In genomic region chr4:140981605-140982004, GRCm38 (mm10) we compare ENCODE assay signal across 16 mouse cellular contexts. TPM values are rescaled to one million over a fixed set of nuclear protein-coding genes. Genes with fewer than 3 reads are reported as not detected.
DNase-seq lines count a peak whose midpoint lies in the region; ATAC-seq and TF ChIP-seq lines count a peak whose summit lies in the region.
"Had no signal": no experiment of that assay in that cellular context is flagged by ENCODE, and none has a peak within 500 bp of the region (broad histone marks: within the 10 kb centered on the region; RNA-seq: fewer than 3 reads in every experiment).

No protein-coding gene starts in this region.

- H3K79me2 ChIP-seq in liver, adult 2 months (ENCODE audit: control insufficient read depth, insufficient read depth, low read length) = no peaks in the 10 kb centered on the region
- no peaks in the 10 kb centered on the region for H3K79me2 ChIP-seq in MEL (ENCODE audit: control insufficient read depth, insufficient read depth, low read length, poor library complexity)

- H3K27me3 ChIP-seq in liver, adult 2 months (ENCODE audit: control insufficient read depth, insufficient read depth, low read length) = no peaks in the 10 kb centered on the region
- H3K27me3 ChIP-seq in liver, embryonic 11.5 days (replicated peaks; ENCODE audit: control insufficient read depth, insufficient read depth, low read length) = no peaks in the 10 kb centered on the region
- H3K27me3 ChIP-seq in MEL (ENCODE audit: control insufficient read depth in 1 of 2, insufficient read depth in 2 of 2, low read length in 2 of 2) = no peaks in the 10 kb centered on the region
- H3K27me3 ChIP-seq: midbrain, embryonic 15.5 days had no signal

- peak; percentile 24 for DNase-seq in cerebellum, adult 9-11 months
- DNase-seq in cerebellum, adult 8-10 months = no peak
- peak; percentile 17 for DNase-seq in liver, adult 2 months (ENCODE audit: extremely low read depth, low read depth, low spot score)
- DNase-seq in liver, embryonic 11.5 days (ENCODE audit: low spot score) = no peak
- DNase-seq in MEL (ENCODE audit: low read depth, low spot score) = peak; percentile 70
- DNase-seq in naive thymus-derived CD4-positive, alpha-beta T cell, adult 2 months (ENCODE audit: low read depth) = peak; percentile 43
- DNase-seq in frontal cortex, adult 2 months (ENCODE audit: extremely low spot score in 1 of 2, low spot score in 1 of 2) = no peak
- no peak for DNase-seq in adrenal gland, postnatal 4 days (ENCODE audit: low spot score in 2 of 2)
- DNase-seq: cerebellum, postnatal 14 days; left cerebral cortex, postnatal 4 days; lung, postnatal 14 days; right cerebral cortex, postnatal 4 days had no signal

- peaks cover 9% of the 10 kb centered on the region; the same call in 1 of the 2 replicates for H3K36me3 ChIP-seq in liver, adult 2 months (ENCODE audit: control insufficient read depth, insufficient read depth, low read length)
- H3K36me3 ChIP-seq in liver, embryonic 11.5 days (ENCODE audit: control insufficient read depth, insufficient read depth, low read length) = peaks cover 15% of the 10 kb centered on the region
- H3K36me3 ChIP-seq in MEL (ENCODE audit: control insufficient read depth in 1 of 2, insufficient read depth in 2 of 2, low read length in 2 of 2) = peaks cover 2 to 13% of the 10 kb centered on the region in 2 experiments; a peak in 3 of 4 replicates

- ATAC-seq in liver, embryonic 11.5 days (replicated peaks; ENCODE audit: low FRiP score) = no peak
- ATAC-seq: midbrain, embryonic 15.5 days had no signal

- no peak overlapping the region for H3K9ac ChIP-seq in liver, adult 2 months (ENCODE audit: low read depth, low read length)
- no peak overlapping the region for H3K9ac ChIP-seq in liver, embryonic 11.5 days (ENCODE audit: low read depth, low read length)
- no peak overlapping the region for H3K9ac ChIP-seq in MEL (ENCODE audit: control insufficient read depth, low read depth, low read length, poor library complexity, severe bottlenecking)
- H3K9ac ChIP-seq: hindbrain, embryonic 14.5 days; midbrain, embryonic 15.5 days had no signal

- no peak overlapping the region for H3K4me3 ChIP-seq in liver, adult 2 months (ENCODE audit: insufficient read depth, low read depth, low read length)
- H3K4me3 ChIP-seq in liver, embryonic 11.5 days (ENCODE audit: low read depth, low read length) = no peak overlapping the region
- H3K4me3 ChIP-seq in MEL (ENCODE audit: control insufficient read depth in 1 of 2, insufficient read depth in 1 of 2, low read depth in 2 of 2, low read length in 2 of 2) = no peak overlapping the region
- H3K4me3 ChIP-seq: midbrain, embryonic 15.5 days had no signal

- TF ChIP-seq EP300 in MEL (IDR thresholded peaks at IDR 0.05; ENCODE audit: low read depth in 1 of 2, low read length in 2 of 2) = no peak

- WGBS in liver, adult 2 months = 89% methylated on average over 2 of the region's 2 CpGs
- 81% methylated on average over 2 of the region's 2 CpGs for WGBS in liver, embryonic 11.5 days

- H3K27ac ChIP-seq in liver, adult 2 months (replicated peaks; ENCODE audit: insufficient read depth, low read depth, low read length) = no peak overlapping the region
- no peak overlapping the region for H3K27ac ChIP-seq in liver, embryonic 11.5 days (ENCODE audit: low read depth, low read length)
- no peak overlapping the region for H3K27ac ChIP-seq in MEL (ENCODE audit: control insufficient read depth, low read depth, low read length)
- H3K27ac ChIP-seq: hindbrain, embryonic 14.5 days; midbrain, embryonic 15.5 days had no signal

- no peaks in the 10 kb centered on the region for H3K9me3 ChIP-seq in liver, embryonic 11.5 days (ENCODE audit: control insufficient read depth, low read length)
- H3K9me3 ChIP-seq in MEL (replicated peaks; ENCODE audit: insufficient read depth, low read length) = no peaks in the 10 kb centered on the region
- H3K9me3 ChIP-seq: midbrain, embryonic 15.5 days had no signal

- no peak overlapping the region for H3K4me2 ChIP-seq in liver, embryonic 11.5 days
- H3K4me2 ChIP-seq: heart, embryonic 11.5 days; hindbrain, embryonic 14.5 days; midbrain, embryonic 15.5 days had no signal

- no peaks in the 10 kb centered on the region for H3K4me1 ChIP-seq in liver, adult 2 months (ENCODE audit: control insufficient read depth, insufficient read depth, low read length)
- peaks cover 21% of the 10 kb centered on the region for H3K4me1 ChIP-seq in liver, embryonic 11.5 days (replicated peaks; ENCODE audit: control insufficient read depth, insufficient read depth, low read length)
- H3K4me1 ChIP-seq in MEL (ENCODE audit: control insufficient read depth in 1 of 2, insufficient read depth in 2 of 2, low read length in 2 of 2) = peaks cover 4 to 19% of the 10 kb centered on the region in 2 experiments

- peak; percentile 59 for TF ChIP-seq RAD21 in MEL (IDR thresholded peaks at IDR 0.05; ENCODE audit: low read depth, low read length)

- TF ChIP-seq CTCF in liver, adult 2 months (IDR thresholded peaks at IDR 0.05; ENCODE audit: low read depth, low read length) = peak; percentile 76
- TF ChIP-seq CTCF in MEL (IDR thresholded peaks at IDR 0.05 in 2 of 3, conservative IDR thresholded peaks at IDR 0.05 in 1 of 3; ENCODE audit: control insufficient read depth in 1 of 3, insufficient read depth in 1 of 3, low read depth in 2 of 3, low read length in 3 of 3, poor library complexity in 1 of 3, severe bottlenecking in 1 of 3) = peak; percentile 52 to 74 (median 68)

- no peak for TF ChIP-seq POLR2A in liver, adult 2 months (IDR thresholded peaks at IDR 0.05; ENCODE audit: extremely low read depth, insufficient read depth, low read length)
- TF ChIP-seq POLR2A in MEL (IDR thresholded peaks at IDR 0.05; ENCODE audit: control insufficient read depth in 1 of 2, insufficient read depth in 1 of 2, low read depth in 1 of 2, low read length in 2 of 2, poor library complexity in 1 of 2) = no peak

TF ChIP-seq in MEL, 35 proteins besides CTCF, POLR2A, EP300 and RAD21:
- TF ChIP-seq NRF1 (IDR thresholded peaks at IDR 0.05; ENCODE audit: insufficient read depth, low read depth, low read length, poor library complexity, severe bottlenecking) (no peak), SMC3 (IDR thresholded peaks at IDR 0.05; ENCODE audit: low read depth, low read length) (peak; percentile 47)

RNA-seq across cellular contexts. Expression of gene Atp13a2, which starts 5.1 kb away (rescaled TPM):
- total RNA-seq in liver, adult 2 months (2014; rRNA removed) = 12.9 and 13.3 TPM in 2 replicates
- polyA plus RNA-seq in liver, adult 2 months (2012; rRNA removed) = 32.5 and 34.0 TPM in 2 replicates
- 41.7 and 42.7 TPM in 2 replicates for polyA plus RNA-seq in liver, embryonic 11.5 days (2014; fragmentation: Nextera tagmentation; extraction: Ambion mirVana)
- 27.3 and 29.0 TPM in 2 replicates for total RNA-seq in MEL (2012; rRNA removed)
- 10 to 100 TPM in 1 of 2 experiments, not detected in 1; 65.4 TPM for polyA plus RNA-seq in MEL (2012; ENCODE audit: insufficient read depth in 1 of 2, insufficient read length in 2 of 2, low read depth in 1 of 2, low replicate concordance in 2 of 2, missing spikeins in 1 of 2)
- polyA plus RNA-seq in frontal cortex, adult 2 months (2012; rRNA removed) = 176 and 177 TPM in 2 replicates
- total RNA-seq in adrenal gland, postnatal 4 days (2021) = 10 to 100 TPM; 58.8 to 63.5 TPM

RNA-seq across cellular contexts. Expression of gene Sdhb, which starts 20.6 kb away (rescaled TPM):
- total RNA-seq in liver, adult 2 months (2014; rRNA removed) = 479 and 532 TPM in 2 replicates
- polyA plus RNA-seq in liver, adult 2 months (2012; rRNA removed) = 324 and 347 TPM in 2 replicates
- 339 and 355 TPM in 2 replicates for polyA plus RNA-seq in liver, embryonic 11.5 days (2014; fragmentation: Nextera tagmentation; extraction: Ambion mirVana)
- total RNA-seq in MEL (2012; rRNA removed) = 271 and 292 TPM in 2 replicates
- polyA plus RNA-seq in MEL (2012; ENCODE audit: insufficient read depth in 1 of 2, insufficient read length in 2 of 2, low read depth in 1 of 2, low replicate concordance in 2 of 2, missing spikeins in 1 of 2) = 100 to 1,000 TPM; 342 to 414 TPM
- 282 and 283 TPM in 2 replicates for polyA plus RNA-seq in frontal cortex, adult 2 months (2012; rRNA removed)
- 100 to 1,000 TPM; 271 to 305 TPM for total RNA-seq in adrenal gland, postnatal 4 days (2021)

RNA-seq across cellular contexts. Expression of gene Mfap2, which starts 28.6 kb away (rescaled TPM):
- 0.18 TPM in 1 of 2 replicates, not detected in the other for total RNA-seq in liver, adult 2 months (2014; rRNA removed)
- polyA plus RNA-seq in liver, adult 2 months (2012; rRNA removed) = 0.30 and 0.45 TPM in 2 replicates
- polyA plus RNA-seq in liver, embryonic 11.5 days (2014; fragmentation: Nextera tagmentation; extraction: Ambion mirVana) = 107 and 128 TPM in 2 replicates
- not detected in 2 replicates for total RNA-seq in MEL (2012; rRNA removed)
- polyA plus RNA-seq in MEL (2012; ENCODE audit: insufficient read depth in 1 of 2, insufficient read length in 2 of 2, low read depth in 1 of 2, low replicate concordance in 2 of 2, missing spikeins in 1 of 2) = not detected
- polyA plus RNA-seq in frontal cortex, adult 2 months (2012; rRNA removed) = 8.8 and 9.5 TPM in 2 replicates
- 100 to 1,000 TPM in 1 of 2 experiments, 10 to 100 TPM in 1; 98.0 to 106 TPM for total RNA-seq in adrenal gland, postnatal 4 days (2021)
- total RNA-seq: neutrophil, adult 5-6 weeks had no signal

Comparison
In these comparisons a context has a peak if more than half of its experiments do, and no peak if none do; other contexts are left out.
1. DNase-seq: peak in cerebellum, adult 9-11 months (single experiment), liver, adult 2 months (single experiment), MEL (single experiment) and naive thymus-derived CD4-positive, alpha-beta T cell, adult 2 months (single experiment); none in cerebellum, adult 8-10 months (single experiment), liver, embryonic 11.5 days (single experiment), frontal cortex, adult 2 months (0 of 2) and adrenal gland, postnatal 4 days (0 of 2).
2. RNA of gene Mfap2, which starts 28.6 kb away (polyA plus RNA-seq): 107 to 128 TPM in liver, embryonic 11.5 days; 8.8 to 9.5 TPM in frontal cortex, adult 2 months, 0.30 to 0.45 TPM in liver, adult 2 months and not detected in MEL; every median in the first group is over 10 times any median in the second.